Mouse (Mus musculus) forebrain, embryonic 16.5 days (tissue): Measurements from ENCODE around the gene Slc39a3. TPM values are rescaled to one million over a fixed set of nuclear protein-coding genes. Genes with fewer than 3 reads are reported as not detected.

Source experiments
- ATAC-seq: fragments of 200-750 bp; cut with Nextera tagmentation; 2 replicates; pipeline ENCODE4 v1.8.0; 2017; ENCODE audit warnings: mild to moderate bottlenecking, moderate library complexity
- H3K27ac ChIP-seq: fragments of 300-500 bp; sonication (generic); 2 replicates; pipeline ENCODE4 v1.5.1; 2014; ENCODE audit warnings: low read length, control low read depth
- H3K27me3 ChIP-seq: fragments of 300-500 bp; sonication (generic); replicated peaks from 2 replicates; pipeline ENCODE4 v1.6.1; 2014; ENCODE audit warnings: low read length; ENCODE audit not compliant: control insufficient read depth, insufficient read depth
- H3K36me3 ChIP-seq: fragments of 300-500 bp; sonication (generic); 2 replicates; pipeline ENCODE4 v1.6.1; 2014; ENCODE audit not compliant: control insufficient read depth, insufficient read depth
- H3K4me1 ChIP-seq: fragments of 300-500 bp; sonication (generic); replicated peaks from 2 replicates; pipeline ENCODE4 v1.6.1; 2014; ENCODE audit warnings: low read length; ENCODE audit not compliant: control insufficient read depth, insufficient read depth
- H3K4me2 ChIP-seq: fragments of 300-500 bp; sonication (generic); 2 replicates; pipeline ENCODE4 v1.6.1; 2014; ENCODE audit warnings: mild to moderate bottlenecking, low read length, control low read depth
- H3K4me3 ChIP-seq: fragments of 300-500 bp; sonication (generic); replicated peaks from 2 replicates; pipeline ENCODE4 v1.5.1; 2014; ENCODE audit warnings: mild to moderate bottlenecking, low read length, control low read depth
- H3K9ac ChIP-seq: fragments of 300-500 bp; sonication (generic); replicated peaks from 2 replicates; pipeline ENCODE4 v1.6.1; 2014; ENCODE audit warnings: low read depth, low read length, control low read depth
- H3K9me3 ChIP-seq: fragments of 300-500 bp; sonication (generic); 2 replicates; pipeline ENCODE4 v1.6.1; 2016; ENCODE audit warnings: low read length; ENCODE audit not compliant: control insufficient read depth
- WGBS: fragments of 180-500 bp; shearing (Covaris S2); extraction: QIAGEN DNeasy Blood & Tissue Kit; methylation state at CpG from one replicate; pipeline ENCODE4 v1.1.7; 2014; 5-methylcytosine and 5-hydroxymethylcytosine counted together
- polyA plus RNA-seq: library from polyadenylated mRNA; unstranded; fragments of >200 nt; fragmentation: Nextera tagmentation; extraction: Ambion mirVana; gene quantifications from 2 replicates; pipeline ENCODE4 v1.2.1, GENCODE M21; 2015

Gene Slc39a3
- polyA plus RNA-seq, 1 experiment from 2014 or later, result 54.0 TPM

- Histone ChIP-seq H3K9ac (no peak overlapping the region), H3K9me3 (no peaks in the 10 kb centered on the region)
Observed at GRCm38 (mm10) chr10:81018326-81018725, 18.9 kb downstream of the Slc39a3 start.

GRCm38 (mm10) chr10:81016645-81017044, 20.6 kb downstream of the Slc39a3 start:
- 5% methylated on average over 7 of the region's 7 CpGs for WGBS

More at GRCm38 (mm10) chr10:81018326-81018725, 18.9 kb downstream of the Slc39a3 start:
- H3K27me3 ChIP-seq, result no peaks in the 10 kb centered on the region
- WGBS, result 41% methylated on average over 10 of the region's 10 CpGs
- no peak for ATAC-seq
- no peak overlapping the region for H3K4me3 ChIP-seq
- peaks cover 12% of the 10 kb centered on the region for H3K4me1 ChIP-seq
- no peaks in the 10 kb centered on the region for H3K36me3 ChIP-seq
- H3K27ac ChIP-seq, result no peak overlapping the region
- no peak overlapping the region for H3K4me2 ChIP-seq

GRCm38 (mm10) chr10:81015666-81016065, 21.6 kb downstream of the Slc39a3 start:
- Histone ChIP-seq H3K36me3 (no peaks in the 10 kb centered on the region), H3K9me3 (no peaks in the 10 kb centered on the region), H3K4me2 (no peak overlapping the region), H3K4me3 (no peak overlapping the region), H3K27ac (no peak overlapping the region), H3K9ac (no peak overlapping the region), H3K4me1 (peaks cover 8% of the 10 kb centered on the region; the same call in 1 of the 2 replicates), H3K27me3 (no peaks in the 10 kb centered on the region)
- WGBS, result 87% methylated on average over 2 of the region's 2 CpGs
- ATAC-seq, result no peak

More at GRCm38 (mm10) chr10:81016645-81017044, 20.6 kb downstream of the Slc39a3 start:
- Histone ChIP-seq H3K4me1 (peaks cover 9% of the 10 kb centered on the region; the same call in 1 of the 2 replicates), H3K9me3 (no peaks in the 10 kb centered on the region), H3K27me3 (no peaks in the 10 kb centered on the region), H3K36me3 (no peaks in the 10 kb centered on the region), H3K4me3 (no peak overlapping the region), H3K9ac (no peak overlapping the region), H3K4me2 (no peak overlapping the region), H3K27ac (no peak overlapping the region)
- ATAC-seq, result no peak

- Histone ChIP-seq H3K36me3 (no peaks in the 10 kb centered on the region), H3K4me1 (peaks cover 8% of the 10 kb centered on the region; the same call in 1 of the 2 replicates), H3K9ac (peak within 1 kb of the TSS; percentile 59), H3K27ac (no peak within 1 kb of the TSS), H3K9me3 (no peaks in the 10 kb centered on the region), H3K4me2 (peak within 1 kb of the TSS; percentile 60), H3K27me3 (no peaks in the 10 kb centered on the region), H3K4me3 (peak within 1 kb of the TSS; percentile 48)
- ATAC-seq, result peak; percentile 96
- WGBS, result 9% methylated on average over 31 of the region's 31 CpGs
Observed at GRCm38 (mm10) chr10:81014393-81015384, 22.5 kb downstream of the Slc39a3 start, which contains the start of gene Gng7. Gng7 (minus strand) TSS chr10:81014945.

GRCm38 (mm10) chr10:81010851-81011250, 26.4 kb downstream of the Slc39a3 start:
- no peaks in the 10 kb centered on the region for H3K9me3 ChIP-seq
- ATAC-seq, result no peak
- no peak overlapping the region for H3K9ac ChIP-seq
- H3K27ac ChIP-seq, result no peak overlapping the region
- no peaks in the 10 kb centered on the region for H3K27me3 ChIP-seq
- WGBS, result 50% methylated on average over 6 of the region's 6 CpGs
- H3K4me2 ChIP-seq, result no peak overlapping the region
- H3K4me3 ChIP-seq, result no peak overlapping the region
- H3K36me3 ChIP-seq, result no peaks in the 10 kb centered on the region
- peaks cover 8% of the 10 kb centered on the region; the same call in 1 of the 2 replicates for H3K4me1 ChIP-seq

GRCm38 (mm10) chr10:81007240-81007639, 30.0 kb downstream of the Slc39a3 start:
- Histone ChIP-seq H3K4me2 (no peak overlapping the region), H3K36me3 (no peaks in the 10 kb centered on the region), H3K27ac (no peak overlapping the region), H3K4me3 (no peak overlapping the region), H3K27me3 (no peaks in the 10 kb centered on the region), H3K4me1 (no peaks in the 10 kb centered on the region), H3K9ac (no peak overlapping the region), H3K9me3 (no peaks in the 10 kb centered on the region)
- no peak for ATAC-seq
- WGBS, result 39% methylated on average over 7 of the region's 7 CpGs

- Histone ChIP-seq H3K9ac (no peak overlapping the region), H3K4me2 (no peak overlapping the region), H3K36me3 (no peaks in the 10 kb centered on the region), H3K4me1 (peaks cover 6% of the 10 kb centered on the region), H3K9me3 (no peaks in the 10 kb centered on the region), H3K27ac (no peak overlapping the region), H3K27me3 (no peaks in the 10 kb centered on the region), H3K4me3 (no peak overlapping the region)
- WGBS, result 91% methylated on average over 7 of the region's 7 CpGs
- ATAC-seq, result no peak
Observed at GRCm38 (mm10) chr10:81006005-81006677, 31.1 kb downstream of the Slc39a3 start.

- Histone ChIP-seq H3K27ac (0 out of 2 replicates have a peak overlapping the region, but pooled peaks have one; percentile 26), H3K4me3 (peak overlapping the region; percentile 10; the same call in 1 of the 2 replicates), H3K27me3 (no peaks in the 10 kb centered on the region), H3K36me3 (no peaks in the 10 kb centered on the region), H3K4me1 (peaks cover 21% of the 10 kb centered on the region), H3K9ac (peak overlapping the region; percentile 44), H3K4me2 (peak overlapping the region; percentile 30), H3K9me3 (no peaks in the 10 kb centered on the region)
- peak; percentile 68 for ATAC-seq
- 25% methylated on average over 10 of the region's 10 CpGs for WGBS
Observed at GRCm38 (mm10) chr10:81001161-81001560, 36.1 kb downstream of the Slc39a3 start.
